Comparison of ENCODE assay signal across 28 mouse cellular contexts in genomic region chr1:62348371-62348770, GRCm38 (mm10).
DNase-seq lines count a peak whose midpoint lies in the region; ATAC-seq and TF ChIP-seq lines count a peak whose summit lies in the region.
"Had no signal": no experiment of that assay in that cellular context is flagged by ENCODE, and none has a peak within 500 bp of the region (broad histone marks: within the 10 kb centered on the region; RNA-seq: fewer than 3 reads in every experiment).

No protein-coding gene starts in this region.

- H3K9ac ChIP-seq in forebrain, embryonic 13.5 days = no peak overlapping the region
- H3K9ac ChIP-seq in forebrain, embryonic 12.5 days = no peak overlapping the region
- H3K9ac ChIP-seq: intestine, embryonic 15.5 days; limb, embryonic 13.5 days; liver, embryonic 13.5 days; lung, embryonic 14.5 days; midbrain, embryonic 13.5 days; neural tube, embryonic 13.5 days; stomach, embryonic 15.5 days had no signal

- no peak overlapping the region for H3K4me2 ChIP-seq in forebrain, embryonic 13.5 days
- H3K4me2 ChIP-seq in forebrain, embryonic 12.5 days = no peak overlapping the region
- H3K4me2 ChIP-seq: intestine, embryonic 15.5 days; limb, embryonic 13.5 days; liver, embryonic 13.5 days; lung, embryonic 14.5 days; midbrain, embryonic 13.5 days; neural tube, embryonic 13.5 days; stomach, embryonic 15.5 days had no signal

- WGBS in forebrain, embryonic 13.5 days = 63% methylated on average over 4 of the region's 4 CpGs
- 81% methylated on average over 4 of the region's 4 CpGs for WGBS in forebrain, embryonic 12.5 days
- WGBS in lung, adult 2 months = 95% methylated on average over 4 of the region's 4 CpGs

- no peak for TF ChIP-seq CTCF in lung, adult 2 months (IDR thresholded peaks at IDR 0.05; ENCODE audit: insufficient read depth, low read length)

- no peaks in the 10 kb centered on the region for H3K27me3 ChIP-seq in forebrain, embryonic 13.5 days
- H3K27me3 ChIP-seq in forebrain, embryonic 12.5 days = no peaks in the 10 kb centered on the region
- H3K27me3 ChIP-seq: intestine, embryonic 15.5 days; liver, embryonic 13.5 days; megakaryocyte, embryonic 14.5 days; midbrain, embryonic 13.5 days; neural tube, embryonic 13.5 days; stomach, embryonic 15.5 days had no signal

- no peaks in the 10 kb centered on the region for H3K9me3 ChIP-seq in forebrain, embryonic 13.5 days (replicated peaks)
- no peaks in the 10 kb centered on the region for H3K9me3 ChIP-seq in forebrain, embryonic 12.5 days
- H3K9me3 ChIP-seq: heart, embryonic 10.5 days; hindbrain, embryonic 10.5 days; intestine, embryonic 15.5 days; limb, embryonic 13.5 days; liver, embryonic 13.5 days; midbrain, embryonic 13.5 days; neural tube, embryonic 13.5 days; stomach, embryonic 15.5 days had no signal

- no peak for TF ChIP-seq POLR2A in lung, adult 2 months (IDR thresholded peaks at IDR 0.05; ENCODE audit: borderline replicate concordance, extremely low read depth, low read depth, low read length)

- no peak; the same call in 1 of the 2 replicates for ATAC-seq in forebrain, embryonic 13.5 days
- no peak for ATAC-seq in forebrain, embryonic 12.5 days (ENCODE audit: low FRiP score)
- ATAC-seq: activated CD4-positive, CD25-positive, alpha-beta regulatory T cell, adult 4 months; hindbrain, embryonic 16.5 days; intestine, embryonic 15.5 days; midbrain, embryonic 13.5 days had no signal

- H3K4me3 ChIP-seq in forebrain, embryonic 13.5 days = no peak overlapping the region
- H3K4me3 ChIP-seq in forebrain, embryonic 12.5 days (replicated peaks) = no peak overlapping the region
- H3K4me3 ChIP-seq in lung, adult 2 months (replicated peaks; ENCODE audit: extremely low read depth, low read depth, low read length) = no peak overlapping the region
- H3K4me3 ChIP-seq: gastrocnemius, adult 2 months; heart, embryonic 10.5 days; hindbrain, embryonic 10.5 days; intestine, embryonic 15.5 days; limb, embryonic 13.5 days; liver, embryonic 13.5 days; megakaryocyte, embryonic 14.5 days; midbrain, embryonic 13.5 days; neural tube, embryonic 13.5 days; stomach, embryonic 15.5 days had no signal

- DNase-seq in brain, adult 2 months (ENCODE audit: low read depth, low spot score) = peak; percentile 53
- peak; percentile 13 to 71 for DNase-seq in layer of hippocampus, adult 18-20 months (ENCODE audit: low spot score in 2 of 2)
- DNase-seq in layer of hippocampus, postnatal 14 days (ENCODE audit: low spot score in 2 of 2) = peak; percentile 35 to 66
- no peak for DNase-seq in lung, adult 2 months
- no peak for DNase-seq in kidney, postnatal 4 days
- DNase-seq: adrenal gland, postnatal 36 days; cerebellum, adult 18-20 months; cerebellum, postnatal 14 days; gastrocnemius, adult 2 months; kidney, adult 8-10 months; kidney, postnatal 14 days; liver, embryonic 13.5 days; lung, embryonic 14.5 days; lung, postnatal 36 days; thymus, adult 18-20 months; thymus, postnatal 36 days had no signal

- no peaks in the 10 kb centered on the region for H3K36me3 ChIP-seq in forebrain, embryonic 13.5 days (ENCODE audit: poor library complexity, severe bottlenecking)
- H3K36me3 ChIP-seq in forebrain, embryonic 12.5 days (replicated peaks) = no peaks in the 10 kb centered on the region
- H3K36me3 ChIP-seq: heart, embryonic 10.5 days; hindbrain, embryonic 10.5 days; intestine, embryonic 15.5 days; limb, embryonic 13.5 days; liver, embryonic 13.5 days; midbrain, embryonic 13.5 days; neural tube, embryonic 13.5 days; stomach, embryonic 15.5 days had no signal

- H3K4me1 ChIP-seq in forebrain, embryonic 13.5 days = peaks cover 10% of the 10 kb centered on the region; the same call in 1 of the 2 replicates
- 0 out of 2 replicates have a peak, but pooled peaks cover 3% of the 10 kb centered on the region for H3K4me1 ChIP-seq in forebrain, embryonic 12.5 days
- H3K4me1 ChIP-seq in lung, adult 2 months (ENCODE audit: control insufficient read depth, insufficient read depth, low read length) = no peaks in the 10 kb centered on the region
- H3K4me1 ChIP-seq: hindbrain, embryonic 10.5 days; intestine, embryonic 15.5 days; limb, embryonic 13.5 days; liver, embryonic 13.5 days; megakaryocyte, embryonic 14.5 days; midbrain, embryonic 13.5 days; neural tube, embryonic 13.5 days; stomach, embryonic 15.5 days had no signal

- peak overlapping the region; percentile 54; the same call in 1 of the 2 replicates for H3K27ac ChIP-seq in forebrain, embryonic 13.5 days
- no peak overlapping the region for H3K27ac ChIP-seq in forebrain, embryonic 12.5 days
- H3K27ac ChIP-seq: gastrocnemius, adult 2 months; heart, embryonic 10.5 days; hindbrain, embryonic 10.5 days; intestine, embryonic 15.5 days; limb, embryonic 13.5 days; liver, embryonic 13.5 days; midbrain, embryonic 13.5 days; neural tube, embryonic 13.5 days; stomach, embryonic 15.5 days had no signal

Comparison
In these comparisons a context has a peak if more than half of its experiments do, and no peak if none do; other contexts are left out.
1. DNase-seq: peak in brain, adult 2 months (single experiment), layer of hippocampus, adult 18-20 months (2 of 2) and layer of hippocampus, postnatal 14 days (2 of 2); none in lung, adult 2 months (single experiment) and kidney, postnatal 4 days (0 of 2).